Mouse (Mus musculus): ENCODE results near the gene Ift74. TPM values are rescaled to one million over a fixed set of nuclear protein-coding genes. Genes with fewer than 3 reads are reported as not detected.

The Ift74 gene
- total and polyA plus RNA-seq, 3 experiments = 10.2 to 12.3 TPM; not detected in 1

GRCm38 (mm10) chr4:94725799-94726198 is 111.5 kb downstream of the Ift74 start:
- Histone ChIP-seq H3K27me3 (ENCODE audit: control insufficient read depth in 1 of 2, insufficient read depth in 2 of 2, low read length in 2 of 2) (no peaks in the 10 kb centered on the region), H3K4me1 (ENCODE audit: control insufficient read depth in 1 of 2, insufficient read depth in 2 of 2, low read length in 2 of 2) (no peaks in the 10 kb centered on the region), H3K9ac (ENCODE audit: control insufficient read depth, low read depth, low read length, poor library complexity, severe bottlenecking) (no peak overlapping the region), H3K9me3 (replicated peaks; ENCODE audit: insufficient read depth, low read length) (no peaks in the 10 kb centered on the region), H3K27ac (ENCODE audit: control insufficient read depth, low read depth, low read length) (no peak overlapping the region), H3K4me3 (ENCODE audit: control insufficient read depth in 1 of 2, insufficient read depth in 1 of 2, low read depth in 2 of 2, low read length in 2 of 2) (no peak overlapping the region), H3K36me3 (ENCODE audit: control insufficient read depth in 1 of 2, insufficient read depth in 2 of 2, low read length in 2 of 2) (no peaks in the 10 kb centered on the region), H3K79me2 (ENCODE audit: control insufficient read depth, insufficient read depth, low read length, poor library complexity) (no peaks in the 10 kb centered on the region)
- no peak for TF ChIP-seq UBTF (IDR thresholded peaks at IDR 0.05; ENCODE audit: borderline replicate concordance, insufficient read depth, low read depth, low read length)
- no peak for TF ChIP-seq MXI1 (IDR thresholded peaks at IDR 0.05; ENCODE audit: low read depth, low read length)
- no peak for TF ChIP-seq JUND (IDR thresholded peaks at IDR 0.05; ENCODE audit: low read depth, low read length)
- no peak for TF ChIP-seq ZNF384 (IDR thresholded peaks at IDR 0.05; ENCODE audit: low read depth, low read length)
- TF ChIP-seq NELFE (IDR thresholded peaks at IDR 0.05; ENCODE audit: low read depth, low read length) = no peak
- no peak for TF ChIP-seq E2F4 (IDR thresholded peaks at IDR 0.05; ENCODE audit: borderline replicate concordance, low read depth, low read length)
- TF ChIP-seq ZC3H11A (IDR thresholded peaks at IDR 0.05; ENCODE audit: low read depth, low read length) = no peak
- DNase-seq (ENCODE audit: low read depth, low spot score) = no peak

DNA sequence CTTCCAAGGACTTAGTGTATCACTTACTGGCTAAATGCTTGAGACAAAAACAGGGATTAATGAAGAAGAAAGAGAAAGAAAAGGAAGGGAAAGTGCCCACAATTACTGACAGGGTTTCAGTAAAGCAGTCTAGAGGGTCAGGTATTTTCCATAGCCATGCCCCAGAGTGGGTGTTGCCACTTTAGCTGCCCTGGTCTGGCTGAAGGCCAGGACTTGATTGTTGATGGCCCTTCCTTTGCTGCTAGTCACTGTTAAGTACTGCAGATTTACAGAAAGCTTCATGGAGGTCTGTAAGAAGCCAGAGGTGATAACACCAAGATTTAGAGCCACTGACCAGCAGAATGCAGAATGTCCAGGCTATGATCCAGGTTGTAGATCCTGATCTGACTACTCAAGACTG is 118.4 kb downstream of the Ift74 start:
- no peak overlapping the region for H3K27ac ChIP-seq (ENCODE audit: control insufficient read depth, low read depth, low read length)
- H3K36me3 ChIP-seq (ENCODE audit: control insufficient read depth in 1 of 2, insufficient read depth in 2 of 2, low read length in 2 of 2) = no peaks in the 10 kb centered on the region
- H3K4me3 ChIP-seq (ENCODE audit: control insufficient read depth in 1 of 2, insufficient read depth in 1 of 2, low read depth in 2 of 2, low read length in 2 of 2) = no peak overlapping the region
- H3K9me3 ChIP-seq (replicated peaks; ENCODE audit: insufficient read depth, low read length) = no peaks in the 10 kb centered on the region
- TF ChIP-seq RAD21 (IDR thresholded peaks at IDR 0.05; ENCODE audit: low read depth, low read length) = no peak
- no peak for TF ChIP-seq CHD1 (IDR thresholded peaks at IDR 0.05; ENCODE audit: low read depth, low read length)
- no peak for TF ChIP-seq POLR2AphosphoS5 (IDR thresholded peaks at IDR 0.05; ENCODE audit: borderline replicate concordance, low read depth, low read length)
- TF ChIP-seq TCF12 (IDR thresholded peaks at IDR 0.05; ENCODE audit: low read depth, low read length) = no peak
- no peak for TF ChIP-seq GABPA (IDR thresholded peaks at IDR 0.05; ENCODE audit: low read depth, low read length)
- no peak for TF ChIP-seq MEF2A (IDR thresholded peaks at IDR 0.05; ENCODE audit: extremely low read depth, insufficient replicate concordance, low read depth, low read length, poor library complexity, severe bottlenecking)
- no peak for TF ChIP-seq NRF1 (IDR thresholded peaks at IDR 0.05; ENCODE audit: insufficient read depth, low read depth, low read length, poor library complexity, severe bottlenecking)
- no peak for TF ChIP-seq JUND (IDR thresholded peaks at IDR 0.05; ENCODE audit: low read depth, low read length)
- TF ChIP-seq ZC3H11A (IDR thresholded peaks at IDR 0.05; ENCODE audit: low read depth, low read length) = no peak
- TF ChIP-seq KAT2A (conservative IDR thresholded peaks at IDR 0.05; ENCODE audit: low read depth, low read length) = no peak
- no peak for TF ChIP-seq MAZ (IDR thresholded peaks at IDR 0.05; ENCODE audit: low read depth, low read length)
- TF ChIP-seq BHLHE40 (IDR thresholded peaks at IDR 0.05; ENCODE audit: borderline replicate concordance, low read depth, low read length) = no peak
- no peak for TF ChIP-seq SMC3 (IDR thresholded peaks at IDR 0.05; ENCODE audit: low read depth, low read length)
- TF ChIP-seq GATA1 (IDR thresholded peaks at IDR 0.05; ENCODE audit: low read depth, low read length) = no peak
- no peak for TF ChIP-seq RCOR1 (IDR thresholded peaks at IDR 0.05; ENCODE audit: low read depth, low read length)
- TF ChIP-seq TAL1 (IDR thresholded peaks at IDR 0.05; ENCODE audit: low read length) = no peak
- no peak for TF ChIP-seq CTCF (IDR thresholded peaks at IDR 0.05 in 2 of 3, conservative IDR thresholded peaks at IDR 0.05 in 1 of 3; ENCODE audit: control insufficient read depth in 1 of 3, insufficient read depth in 1 of 3, low read depth in 2 of 3, low read length in 3 of 3, poor library complexity in 1 of 3, severe bottlenecking in 1 of 3)
- no peak for TF ChIP-seq MYC (IDR thresholded peaks at IDR 0.05; ENCODE audit: low read depth, low read length)
- TF ChIP-seq ETS1 (IDR thresholded peaks at IDR 0.05; ENCODE audit: low read depth, low read length) = no peak
- 0 out of 4 replicates have a peak, but pooled peaks cover 0 to under 1% of the 10 kb centered on the region in 2 experiments for H3K4me1 ChIP-seq (ENCODE audit: control insufficient read depth in 1 of 2, insufficient read depth in 2 of 2, low read length in 2 of 2)
- no peaks in the 10 kb centered on the region for H3K27me3 ChIP-seq (ENCODE audit: control insufficient read depth in 1 of 2, insufficient read depth in 2 of 2, low read length in 2 of 2)
- H3K9ac ChIP-seq (ENCODE audit: control insufficient read depth, low read depth, low read length, poor library complexity, severe bottlenecking) = no peak overlapping the region
- no peaks in the 10 kb centered on the region for H3K79me2 ChIP-seq (ENCODE audit: control insufficient read depth, insufficient read depth, low read length, poor library complexity)
- DNase-seq (ENCODE audit: low read depth, low spot score) = no peak

Data from MEL (cell line).